Mouse (Mus musculus): ENCODE data around the gene Smarcd2. TPM values are rescaled to one million over a fixed set of nuclear protein-coding genes. Genes with fewer than 3 reads are reported as not detected.

Smarcd2 gene
- total and polyA plus RNA-seq, 3 experiments, result 94.3 to 116 (median 110) TPM

- Histone ChIP-seq H3K27me3 (replicated peaks) (no peaks in the 10 kb centered on the region), H3K27ac (ENCODE audit: insufficient read depth, low read depth) (peak overlapping the region; percentile 92), H3K9me3 (replicated peaks; ENCODE audit: low read length) (no peaks in the 10 kb centered on the region), H3K4me1 (ENCODE audit: control insufficient read depth in 1 of 2, insufficient read depth in 2 of 2) (peaks cover 44 to 69% of the 10 kb centered on the region in 2 experiments), H3K36me3 (replicated peaks in 1 of 2; ENCODE audit: control insufficient read depth in 1 of 2, insufficient read depth in 1 of 2, low read length in 1 of 2) (peaks cover 9 to 10% of the 10 kb centered on the region in 2 experiments), H3K9ac (ENCODE audit: insufficient read depth, low read depth) (peak overlapping the region; percentile 16), H3K79me2 (replicated peaks; ENCODE audit: control insufficient read depth, extremely low read depth, insufficient read depth, poor library complexity, severe bottlenecking) (peaks cover 4% of the 10 kb centered on the region; the same call in 1 of the 2 replicates), H3K4me2 (ENCODE audit: insufficient read depth, low read depth, poor library complexity, severe bottlenecking) (peak overlapping the region; percentile 85), H3K4me3 (replicated peaks in 1 of 3; ENCODE audit: low read depth in 2 of 3, low read length in 2 of 3, poor library complexity in 1 of 3) (peak overlapping the region in 1 of 3 experiments; percentile 9)
- 0 out of 2 replicates have a peak, but pooled peaks have one; percentile 6 for TF ChIP-seq MAZ (IDR thresholded peaks at IDR 0.05; ENCODE audit: low read depth, low read length)
- TF ChIP-seq MAFK (IDR thresholded peaks at IDR 0.05; ENCODE audit: insufficient replicate concordance, low read length), result peak; percentile 97
- TF ChIP-seq NELFE (IDR thresholded peaks at IDR 0.05; ENCODE audit: low read depth, low read length), result peak; percentile 22; the same call in 1 of the 2 replicates
- TF ChIP-seq TBP (conservative IDR thresholded peaks at IDR 0.05; ENCODE audit: low read depth, low read length), result no peak
- no peak for TF ChIP-seq CTCF (conservative IDR thresholded peaks at IDR 0.05 in 1 of 2, IDR thresholded peaks at IDR 0.05 in 1 of 2; ENCODE audit: low read depth in 2 of 2, low read length in 2 of 2)
- dilution Hi-C loops (cut with MboI; ENCODE audit: extremely low pct_ligation_motif_present, extremely low pct_unique_long_range_greater_than_20kb, low sequenced_read_pairs) (no loop called here), in situ Hi-C loops (cut with MboI; ENCODE audit: low pct_ligation_motif_present, low pct_unique_long_range_greater_than_20kb, low sequenced_read_pairs) (loop anchor here (25.0 kb wide), 1 partner anchor 456 kb away; the partner anchor contains the start of genes Milr1 and Pecam1)
- DNase-seq (ENCODE audit: extremely low read depth), result no peak
These were observed 33.3 kb upstream of the Smarcd2 start for GRCm38 (mm10) chr11:106306065-106306385.

- Histone ChIP-seq H3K4me1 (ENCODE audit: control insufficient read depth in 1 of 2, insufficient read depth in 2 of 2) (peaks cover 40 to 64% of the 10 kb centered on the region in 2 experiments), H3K9me3 (replicated peaks; ENCODE audit: low read length) (no peaks in the 10 kb centered on the region), H3K36me3 (replicated peaks in 1 of 2; ENCODE audit: control insufficient read depth in 1 of 2, insufficient read depth in 1 of 2, low read length in 1 of 2) (peaks cover 4% of the 10 kb centered on the region in 2 experiments), H3K4me2 (ENCODE audit: insufficient read depth, low read depth, poor library complexity, severe bottlenecking) (peak overlapping the region; percentile 85), H3K4me3 (replicated peaks in 1 of 3; ENCODE audit: low read depth in 2 of 3, low read length in 2 of 3, poor library complexity in 1 of 3) (peak overlapping the region in 2 of 3 experiments; percentile 5 to 40), H3K27ac (ENCODE audit: insufficient read depth, low read depth) (peak overlapping the region; percentile 92), H3K9ac (ENCODE audit: insufficient read depth, low read depth) (peak overlapping the region; percentile 18; the same call in 1 of the 2 replicates), H3K27me3 (replicated peaks) (no peaks in the 10 kb centered on the region), H3K79me2 (replicated peaks; ENCODE audit: control insufficient read depth, extremely low read depth, insufficient read depth, poor library complexity, severe bottlenecking) (no peaks in the 10 kb centered on the region; the same call in 1 of the 2 replicates)
- TF ChIP-seq MEF2A (IDR thresholded peaks at IDR 0.05; ENCODE audit: borderline replicate concordance, low read depth, low read length) (peak; percentile 81), JUND (conservative IDR thresholded peaks at IDR 0.05; ENCODE audit: low read depth, low read length) (no peak; the same call in none of the 2 replicates), NRF1 (IDR thresholded peaks at IDR 0.05; ENCODE audit: low read depth, low read length) (0 out of 2 replicates have a peak, but pooled peaks have one; percentile 31), MAZ (IDR thresholded peaks at IDR 0.05; ENCODE audit: low read depth, low read length) (peak; percentile 65; the same call in 1 of the 2 replicates), POLR2A (IDR thresholded peaks at IDR 0.05; ENCODE audit: low read depth, low read length) (peak; percentile 23; the same call in 1 of the 2 replicates), BHLHE40 (IDR thresholded peaks at IDR 0.05; ENCODE audit: low read depth, low read length) (peak; percentile 99), MAX (IDR thresholded peaks at IDR 0.05; ENCODE audit: low read length) (peak; percentile 87), TBP (conservative IDR thresholded peaks at IDR 0.05; ENCODE audit: low read depth, low read length) (no peak; the same call in 1 of the 2 replicates), EP300 (IDR thresholded peaks at IDR 0.05; ENCODE audit: low read length) (peak; percentile 96), PAX5 (IDR thresholded peaks at IDR 0.05; ENCODE audit: low read length) (no peak), TCF12 (IDR thresholded peaks at IDR 0.05; ENCODE audit: low read depth, low read length) (peak; percentile 85), ZKSCAN1 (IDR thresholded peaks at IDR 0.05; ENCODE audit: borderline replicate concordance, low read depth, low read length) (no peak), USF1 (IDR thresholded peaks at IDR 0.05; ENCODE audit: low read depth, low read length) (no peak), ELF1 (IDR thresholded peaks at IDR 0.05; ENCODE audit: low read depth, low read length) (peak; percentile 78), MXI1 (IDR thresholded peaks at IDR 0.05; ENCODE audit: low read depth, low read length) (peak; percentile 87), CHD2 (IDR thresholded peaks at IDR 0.05; ENCODE audit: low read length) (peak; percentile 81), RCOR1 (conservative IDR thresholded peaks at IDR 0.05; ENCODE audit: low read depth, low read length) (peak; percentile 91), SIN3A (IDR thresholded peaks at IDR 0.05; ENCODE audit: low read length) (peak; percentile 82), ZNF384 (IDR thresholded peaks at IDR 0.05; ENCODE audit: low read depth, low read length) (peak; percentile 86), ETS1 (conservative IDR thresholded peaks at IDR 0.05; ENCODE audit: low read depth, low read length) (peak; percentile 95), E2F4 (IDR thresholded peaks at IDR 0.05; ENCODE audit: insufficient replicate concordance, low read depth, low read length) (no peak), CTCF (conservative IDR thresholded peaks at IDR 0.05 in 1 of 2, IDR thresholded peaks at IDR 0.05 in 1 of 2; ENCODE audit: low read depth in 2 of 2, low read length in 2 of 2) (peak in 1 of 2 experiments; percentile 7; a peak in 1 of 4 replicates), MYC (IDR thresholded peaks at IDR 0.05; ENCODE audit: low read depth, low read length) (peak; percentile 94), IRF4 (IDR thresholded peaks at IDR 0.05; ENCODE audit: low read depth, low read length) (peak; percentile 99), KAT2A (IDR thresholded peaks at IDR 0.05; ENCODE audit: insufficient replicate concordance, low read length) (0 out of 2 replicates have a peak, but pooled peaks have one; percentile 43), SMC3 (IDR thresholded peaks at IDR 0.05; ENCODE audit: low read depth, low read length) (peak; percentile 5)
- dilution Hi-C loops (cut with MboI; ENCODE audit: extremely low pct_ligation_motif_present, extremely low pct_unique_long_range_greater_than_20kb, low sequenced_read_pairs) (no loop called here), in situ Hi-C loops (cut with MboI; ENCODE audit: low pct_ligation_motif_present, low pct_unique_long_range_greater_than_20kb, low sequenced_read_pairs) (loop anchor here (25.0 kb wide), 1 partner anchor 457 kb away; the partner anchor contains the start of genes Milr1 and Pecam1)
- DNase-seq (ENCODE audit: extremely low read depth), result peak; percentile 92
These were observed 32.7 kb upstream of the Smarcd2 start for GRCm38 (mm10) chr11:106305348-106306064.
